ENCODE assay signal across 25 mouse cellular contexts in genomic region chr1:166098120-166098519, GRCm38 (mm10). TPM values are rescaled to one million over a fixed set of nuclear protein-coding genes. Genes with fewer than 3 reads are reported as not detected.
"Had no signal": no experiment of that assay in that cellular context is flagged by ENCODE, and none has a peak within 500 bp of the region (broad histone marks: within the 10 kb centered on the region; RNA-seq: fewer than 3 reads in every experiment).

No protein-coding gene starts in this region.

- DNase-seq: kidney, adult 2 months; kidney, postnatal 25 days; liver; lung, adult 18-20 months; lung, postnatal 10 days; lung, postnatal 36 days; right cerebral cortex, adult 18-20 months; right cerebral cortex, postnatal 14 days; right cerebral cortex, postnatal 4 days; thymus, adult 2 months; thymus, postnatal 14 days; thymus, postnatal 4 days had no signal

- H3K4me3 ChIP-seq: limb, embryonic 10.5 days; limb, embryonic 13.5 days; liver, embryonic 12.5 days; liver, embryonic 15.5 days; lung, embryonic 15.5 days; midbrain, embryonic 12.5 days; midbrain, embryonic 15.5 days; neural tube, embryonic 12.5 days; neural tube, embryonic 15.5 days had no signal

- ATAC-seq: liver, embryonic 12.5 days; midbrain, embryonic 15.5 days had no signal

- H3K27ac ChIP-seq: kidney, postnatal 0 days; limb, embryonic 10.5 days; limb, embryonic 13.5 days; liver, embryonic 12.5 days; liver, embryonic 15.5 days; lung, embryonic 15.5 days; midbrain, embryonic 12.5 days; midbrain, embryonic 15.5 days; neural tube, embryonic 12.5 days; neural tube, embryonic 15.5 days; stomach, postnatal 0 days had no signal

- H3K9me3 ChIP-seq: limb, embryonic 10.5 days; limb, embryonic 13.5 days; liver, embryonic 12.5 days; liver, embryonic 15.5 days; lung, embryonic 15.5 days; midbrain, embryonic 12.5 days; midbrain, embryonic 15.5 days; neural tube, embryonic 12.5 days had no signal

- H3K4me1 ChIP-seq: limb, embryonic 13.5 days; liver, embryonic 12.5 days; liver, embryonic 15.5 days; lung, embryonic 15.5 days; midbrain, embryonic 12.5 days; neural tube, embryonic 12.5 days had no signal

- H3K36me3 ChIP-seq: limb, embryonic 10.5 days; limb, embryonic 13.5 days; liver, embryonic 12.5 days; liver, embryonic 15.5 days; lung, embryonic 15.5 days; midbrain, embryonic 12.5 days; midbrain, embryonic 15.5 days; neural tube, embryonic 12.5 days; neural tube, embryonic 15.5 days had no signal

- H3K27me3 ChIP-seq: limb, embryonic 13.5 days; liver, embryonic 15.5 days; lung, embryonic 15.5 days; midbrain, embryonic 12.5 days; midbrain, embryonic 15.5 days; neural tube, embryonic 12.5 days; neural tube, embryonic 15.5 days had no signal

RNA-seq across cellular contexts. Expression of gene Gpa33, which starts 31.9 kb away (rescaled TPM):
- total RNA-seq: layer of hippocampus, postnatal 14 days; left cerebral cortex, postnatal 25 days had no signal
- polyA plus RNA-seq: liver, embryonic 12.5 days; lung, embryonic 15.5 days; midbrain, embryonic 15.5 days; neural tube, embryonic 15.5 days had no signal
